Mouse (Mus musculus) hindbrain, embryonic 14.5 days (tissue): ENCODE measurements at regions not wholly inside any gene's neighbourhood (a gene's known extent, or its start where the extent isn't known, plus 50 kb on each side); places are given as distances from the start of the nearest gene placed in this dataset.

ENCODE experiments used
- ATAC-seq: fragments of 200-750 bp; cut with Nextera tagmentation; 2 replicates; pipeline ENCODE4 v1.8.0; 2017; ENCODE audit warnings: moderate number of reproducible peaks, mild to moderate bottlenecking, moderate TSS enrichment, moderate library complexity; ENCODE audit not compliant: low FRiP score
- DNase-seq: peaks from one replicate; pipeline ENCODE4 v3.0.0-alpha.2; 2015; ENCODE audit warnings: low spot score
- H3K27ac ChIP-seq: fragments of 300-500 bp; sonication (generic); 2 replicates; pipeline ENCODE4 v1.5.1; 2014; ENCODE audit warnings: mild to moderate bottlenecking, moderate library complexity
- H3K27me3 ChIP-seq: fragments of 300-500 bp; sonication (generic); 2 replicates; pipeline ENCODE4 v1.6.1; 2014; ENCODE audit warnings: mild to moderate bottlenecking, low read length, mixed read lengths; ENCODE audit not compliant: control insufficient read depth, insufficient read depth
- H3K36me3 ChIP-seq: fragments of 300-500 bp; sonication (generic); replicated peaks from 2 replicates; pipeline ENCODE4 v1.6.1; 2014; ENCODE audit not compliant: control insufficient read depth, insufficient read depth
- H3K4me1 ChIP-seq: fragments of 300-500 bp; sonication (generic); replicated peaks from 2 replicates; pipeline ENCODE4 v1.6.1; 2014; ENCODE audit warnings: antibody characterized with exemption, low read length, mixed read lengths; ENCODE audit not compliant: control insufficient read depth, insufficient read depth
- H3K4me2 ChIP-seq: fragments of 300-500 bp; sonication (generic); replicated peaks from 2 replicates; pipeline ENCODE4 v1.6.1; 2014; ENCODE audit warnings: mild to moderate bottlenecking, moderate library complexity
- H3K4me3 ChIP-seq: fragments of 300-500 bp; sonication (generic); replicated peaks from 2 replicates; pipeline ENCODE4 v1.5.1; 2014; ENCODE audit warnings: mild to moderate bottlenecking, low read length
- H3K9ac ChIP-seq: fragments of 300-500 bp; sonication (generic); 2 replicates; pipeline ENCODE4 v1.6.1; 2014
- H3K9me3 ChIP-seq: fragments of 300-500 bp; sonication (generic); 2 replicates; pipeline ENCODE4 v1.6.1; 2016; ENCODE audit warnings: low read length; ENCODE audit not compliant: control insufficient read depth
- WGBS: fragments of 180-500 bp; shearing (Covaris S2); extraction: QIAGEN DNeasy Blood & Tissue Kit; methylation state at CpG from one replicate; pipeline ENCODE4 v1.1.7; 2014; 5-methylcytosine and 5-hydroxymethylcytosine counted together

- 68% methylated on average over 4 of the region's 4 CpGs for WGBS
- no peak overlapping the region for H3K27ac ChIP-seq
- no peak for ATAC-seq
- H3K4me2 ChIP-seq: no peak overlapping the region
- no peaks in the 10 kb centered on the region for H3K36me3 ChIP-seq
- H3K4me1 ChIP-seq: no peaks in the 10 kb centered on the region
- H3K27me3 ChIP-seq: no peaks in the 10 kb centered on the region
- DNase-seq: no peak
- no peaks in the 10 kb centered on the region for H3K9me3 ChIP-seq
- H3K4me3 ChIP-seq: no peak overlapping the region
- H3K9ac ChIP-seq: no peak overlapping the region
These were observed 581.8 kb downstream of the Tox3 start for GRCm38 (mm10) chr8:89766387-89766786.

GRCm38 (mm10) chr8:89759531-89759930, 588.6 kb downstream of the Tox3 start:
- no peaks in the 10 kb centered on the region for H3K9me3 ChIP-seq
- DNase-seq: no peak
- no peak overlapping the region for H3K9ac ChIP-seq
- no peak overlapping the region for H3K4me3 ChIP-seq
- H3K36me3 ChIP-seq: no peaks in the 10 kb centered on the region
- no peaks in the 10 kb centered on the region for H3K4me1 ChIP-seq
- H3K27me3 ChIP-seq: no peaks in the 10 kb centered on the region
- no peak overlapping the region for H3K27ac ChIP-seq
- ATAC-seq: no peak
- no peak overlapping the region for H3K4me2 ChIP-seq
- 89% methylated on average over 5 of the region's 5 CpGs for WGBS

GRCm38 (mm10) chr8:89758695-89759094, 589.4 kb downstream of the Tox3 start:
- H3K4me1 ChIP-seq: no peaks in the 10 kb centered on the region
- H3K27ac ChIP-seq: no peak overlapping the region
- ATAC-seq (no peak), DNase-seq (no peak)
- no peaks in the 10 kb centered on the region for H3K27me3 ChIP-seq
- no peak overlapping the region for H3K4me3 ChIP-seq
- no peak overlapping the region for H3K9ac ChIP-seq
- WGBS: 64% methylated on average over 10 of the region's 10 CpGs
- H3K36me3 ChIP-seq: no peaks in the 10 kb centered on the region
- H3K4me2 ChIP-seq: no peak overlapping the region
- H3K9me3 ChIP-seq: no peaks in the 10 kb centered on the region

- H3K4me2 ChIP-seq: no peak overlapping the region
- H3K27me3 ChIP-seq: no peaks in the 10 kb centered on the region
- H3K9me3 ChIP-seq: no peaks in the 10 kb centered on the region
- H3K4me3 ChIP-seq: no peak overlapping the region
- 56% methylated on average over 3 of the region's 3 CpGs for WGBS
- H3K27ac ChIP-seq: no peak overlapping the region
- no peak for DNase-seq
- no peak overlapping the region for H3K9ac ChIP-seq
- no peaks in the 10 kb centered on the region for H3K4me1 ChIP-seq
- no peaks in the 10 kb centered on the region for H3K36me3 ChIP-seq
- no peak for ATAC-seq
These were observed 592.2 kb downstream of the Tox3 start for GRCm38 (mm10) chr8:89755951-89756350.

GRCm38 (mm10) chr8:89751201-89751600, 596.9 kb downstream of the Tox3 start:
- no peak overlapping the region for H3K9ac ChIP-seq
- H3K9me3 ChIP-seq: no peaks in the 10 kb centered on the region
- DNase-seq: no peak
- H3K27ac ChIP-seq: no peak overlapping the region
- no peak overlapping the region for H3K4me2 ChIP-seq
- H3K4me3 ChIP-seq: no peak overlapping the region
- H3K36me3 ChIP-seq: no peaks in the 10 kb centered on the region
- no peaks in the 10 kb centered on the region for H3K27me3 ChIP-seq
- no peak for ATAC-seq
- no peaks in the 10 kb centered on the region for H3K4me1 ChIP-seq
- 89% methylated on average over 3 of the region's 3 CpGs for WGBS

- no peak for DNase-seq
- WGBS: 73% methylated on average over 4 of the region's 4 CpGs
These were observed 600.4 kb downstream of the Tox3 start for GRCm38 (mm10) chr8:89747726-89748125.

GRCm38 (mm10) chr8:89744267-89745028, 603.7 kb downstream of the Tox3 start:
- no peaks in the 10 kb centered on the region for H3K27me3 ChIP-seq
- no peaks in the 10 kb centered on the region for H3K9me3 ChIP-seq
- no peak overlapping the region for H3K4me3 ChIP-seq
- H3K36me3 ChIP-seq: no peaks in the 10 kb centered on the region
- H3K9ac ChIP-seq: no peak overlapping the region
- H3K4me1 ChIP-seq: 0 out of 2 replicates have a peak, but pooled peaks cover 11% of the 10 kb centered on the region
- WGBS: 53% methylated on average over 11 of the region's 11 CpGs
- H3K27ac ChIP-seq: peak overlapping the region; percentile 64
- H3K4me2 ChIP-seq: no peak overlapping the region
- DNase-seq: peak; percentile 71
- peak; percentile 72 for ATAC-seq

More at GRCm38 (mm10) chr8:89747726-89748125, 600.4 kb downstream of the Tox3 start:
- Histone ChIP-seq H3K36me3 (no peaks in the 10 kb centered on the region), H3K27me3 (no peaks in the 10 kb centered on the region), H3K27ac (no peak overlapping the region), H3K9ac (no peak overlapping the region), H3K4me3 (no peak overlapping the region), H3K4me2 (no peak overlapping the region), H3K4me1 (0 out of 2 replicates have a peak, but pooled peaks cover 11% of the 10 kb centered on the region), H3K9me3 (no peaks in the 10 kb centered on the region)
- ATAC-seq: no peak

GRCm38 (mm10) chr8:89738657-89739056, 609.5 kb downstream of the Tox3 start:
- Histone ChIP-seq H3K27me3 (0 out of 2 replicates have a peak, but pooled peaks cover 5% of the 10 kb centered on the region), H3K4me2 (no peak overlapping the region), H3K9me3 (no peaks in the 10 kb centered on the region), H3K4me3 (no peak overlapping the region), H3K9ac (no peak overlapping the region), H3K27ac (no peak overlapping the region), H3K36me3 (no peaks in the 10 kb centered on the region), H3K4me1 (no peaks in the 10 kb centered on the region)
- DNase-seq (no peak), ATAC-seq (no peak)
- WGBS: 79% methylated on average over 3 of the region's 3 CpGs

- no peaks in the 10 kb centered on the region for H3K9me3 ChIP-seq
- no peaks in the 10 kb centered on the region for H3K36me3 ChIP-seq
- H3K4me2 ChIP-seq: no peak overlapping the region
- no peak for DNase-seq
- 86% methylated on average over 1 of the region's 1 CpGs for WGBS
- 0 out of 2 replicates have a peak, but pooled peaks cover 6% of the 10 kb centered on the region for H3K27me3 ChIP-seq
- no peak overlapping the region for H3K9ac ChIP-seq
- no peaks in the 10 kb centered on the region for H3K4me1 ChIP-seq
- no peak for ATAC-seq
- no peak overlapping the region for H3K27ac ChIP-seq
- no peak overlapping the region for H3K4me3 ChIP-seq
These were observed 610.5 kb downstream of the Tox3 start for GRCm38 (mm10) chr8:89737636-89738035.
